Mouse (Mus musculus) adrenal gland (tissue): Measurements from ENCODE around the gene Ccdc71l.

Experiments
- intact Hi-C: fragments of 180-260 bp; cut with DNase I; formaldehyde crosslinking; loops from one replicate; pipeline ENCODE4 v1.15.1; 2025
- long read RNA-seq, 2 experiments: library from polyadenylated mRNA; unstranded; transcript quantifications; one replicate each; pipeline ENCODE4 v2.0.0; 2020; ENCODE audit warnings: borderline replicate concordance in 1 of 2; ENCODE audit not compliant: insufficient replicate concordance in 1 of 2

The Ccdc71l gene
- long read RNA-seq, experiment 1, full-length matches to known transcripts = 3 of 3 reads
- long read RNA-seq, experiment 1, partial matches to known transcripts = 0 of 3 reads
- long read RNA-seq, experiment 1, other reads (novel, unspliced or antisense) = 0 of 3 reads
- long read RNA-seq, experiment 2, full-length matches to known transcripts = 9 of 9 reads
- long read RNA-seq, experiment 2, partial matches to known transcripts = 0 of 9 reads
- long read RNA-seq, experiment 2, other reads (novel, unspliced or antisense) = 0 of 9 reads

DNA sequence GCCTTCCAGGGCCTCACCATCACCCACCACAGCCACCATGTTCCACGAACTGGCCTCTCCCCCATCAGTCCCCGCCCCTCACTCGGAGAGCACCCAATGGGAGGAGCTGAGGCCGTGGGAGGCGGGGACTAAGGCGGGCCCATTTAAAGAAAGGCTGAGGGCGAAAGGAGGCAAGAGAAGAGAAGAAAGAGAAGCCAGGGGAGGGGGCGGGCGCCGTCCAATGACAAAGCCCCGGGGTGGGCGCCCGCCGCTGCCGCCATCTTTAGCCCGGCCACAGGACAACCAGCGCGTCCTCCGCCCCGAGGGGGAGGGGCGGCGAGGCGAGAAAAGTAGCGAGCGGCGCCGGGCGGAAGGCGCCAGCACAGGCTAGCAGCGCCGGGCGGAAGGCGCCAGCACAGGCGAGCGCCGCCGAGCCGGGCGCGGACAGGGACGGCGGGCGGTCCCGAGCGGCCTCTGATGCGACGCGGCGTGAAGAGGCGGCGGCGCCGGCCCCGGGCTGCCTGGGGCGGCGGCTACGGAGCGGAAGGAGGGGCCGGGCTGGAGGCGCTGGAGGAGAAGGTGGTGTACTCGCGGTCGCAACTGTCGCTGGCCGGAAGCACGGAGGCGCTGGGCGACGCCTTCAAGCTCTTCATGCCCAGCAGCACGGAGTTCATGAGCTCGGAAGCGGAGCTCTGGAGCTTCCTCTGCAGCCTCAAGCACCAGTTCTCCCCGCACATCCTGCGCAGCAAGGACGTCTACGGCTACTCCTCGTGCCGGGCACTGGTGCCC, at the start of gene Ccdc71l:
Gene Ccdc71l (plus strand): TSS at position 177 of the 768 bp plus-strand sequence.
- intact Hi-C loops = loop anchor here (2.0 to 5.0 kb wide), 2 partner anchors 88 to 104 kb away; no protein-coding TSS in a partner anchor

DNA sequence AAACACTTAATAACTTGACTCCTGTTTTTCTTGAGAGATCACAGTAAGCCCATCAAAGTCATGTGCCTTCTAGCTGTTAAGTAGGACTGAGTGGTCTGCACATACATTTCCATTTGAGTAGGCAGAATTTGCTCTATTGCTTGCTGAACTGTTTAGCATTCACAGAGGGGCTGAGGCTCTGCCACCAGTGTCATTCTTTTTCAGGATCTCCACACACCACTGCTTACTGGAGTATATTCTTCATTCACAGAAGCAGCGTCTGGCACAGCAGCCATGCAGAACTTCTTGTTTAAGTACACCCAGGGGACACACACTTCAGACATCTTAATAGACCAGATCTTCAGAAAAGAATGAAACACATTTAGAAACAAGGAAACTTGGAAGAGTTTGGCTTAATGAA, 39.4 kb upstream of the Ccdc71l start:
- intact Hi-C loops = no loop called here

DNA sequence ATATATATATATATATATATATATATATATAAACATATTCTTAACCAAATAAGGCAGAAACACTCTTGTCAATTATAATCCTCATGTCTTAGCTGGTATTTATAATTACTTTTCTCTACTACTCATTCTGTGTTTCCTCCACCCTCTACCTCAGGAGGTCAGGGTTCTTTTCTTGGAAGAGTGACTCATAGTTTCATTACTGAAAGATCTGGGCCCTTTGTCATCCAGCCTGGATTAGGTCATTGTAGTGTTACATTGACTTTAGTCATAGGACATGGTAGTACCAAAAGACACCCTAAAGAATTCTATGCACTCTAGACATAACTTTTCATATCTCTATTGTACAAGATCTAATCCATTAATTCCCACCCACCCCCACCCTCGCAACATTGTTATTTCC, 35.0 kb upstream of the Ccdc71l start:
- intact Hi-C loops = no loop called here

DNA sequence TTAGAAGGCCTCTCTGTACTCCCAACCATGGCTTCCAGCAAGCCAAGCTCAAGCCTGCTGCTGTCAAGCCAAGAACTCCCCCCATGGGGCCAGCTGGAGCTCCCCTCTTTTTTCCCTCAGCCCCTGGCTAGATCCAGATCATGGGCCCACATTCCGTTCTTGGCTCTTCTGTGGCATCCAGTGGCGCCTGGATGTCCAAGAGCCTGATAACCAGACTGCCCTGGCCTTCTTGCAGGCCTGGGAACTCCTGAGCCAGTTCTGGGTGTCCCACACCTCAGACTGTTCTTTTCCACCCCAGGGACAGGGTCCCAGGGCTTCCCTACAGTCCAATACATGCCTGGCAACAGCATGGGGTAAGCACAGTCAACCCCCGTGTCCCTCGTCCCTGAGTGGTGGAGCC, 32.4 kb upstream of the Ccdc71l start:
- intact Hi-C loops = no loop called here

DNA sequence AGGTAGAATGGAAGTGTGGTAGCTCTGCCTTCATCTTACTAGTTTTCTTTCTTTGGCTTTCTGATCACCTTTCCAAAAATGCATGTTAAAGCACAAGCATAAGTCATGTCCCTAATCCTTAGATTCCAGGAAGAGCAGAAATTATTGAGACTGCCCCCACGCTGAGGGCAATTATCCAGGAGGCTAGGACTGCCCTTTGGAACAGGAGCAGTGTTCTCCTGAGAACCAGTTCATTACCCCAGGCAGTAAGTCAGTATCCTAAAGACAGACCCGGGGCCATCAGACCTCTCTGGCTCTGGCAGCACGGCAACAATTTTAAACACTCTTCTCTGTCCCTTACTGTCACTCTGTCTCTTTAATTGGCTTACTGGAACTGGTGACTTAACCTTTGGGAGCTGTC, 30.0 kb upstream of the Ccdc71l start:
- intact Hi-C loops = no loop called here

DNA sequence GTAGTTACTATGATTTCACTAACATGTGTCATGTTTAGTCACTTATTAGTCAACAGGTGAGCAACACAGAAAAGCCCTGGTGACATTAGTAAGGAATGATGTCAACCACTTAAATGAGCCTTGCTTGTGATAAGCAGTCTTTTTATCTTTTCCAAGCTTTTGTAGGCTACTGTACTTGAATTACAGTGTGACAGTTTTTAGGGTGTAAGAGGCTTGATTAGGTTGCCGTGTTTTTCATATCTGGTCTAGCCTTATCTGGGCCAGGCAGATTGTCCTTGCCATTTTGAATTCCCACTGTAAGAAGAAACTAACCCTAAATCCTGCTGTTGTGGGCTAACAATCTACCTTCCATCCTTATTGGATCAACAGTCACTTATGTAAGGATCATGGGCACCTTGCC, 26.6 kb upstream of the Ccdc71l start:
- intact Hi-C loops = no loop called here

DNA sequence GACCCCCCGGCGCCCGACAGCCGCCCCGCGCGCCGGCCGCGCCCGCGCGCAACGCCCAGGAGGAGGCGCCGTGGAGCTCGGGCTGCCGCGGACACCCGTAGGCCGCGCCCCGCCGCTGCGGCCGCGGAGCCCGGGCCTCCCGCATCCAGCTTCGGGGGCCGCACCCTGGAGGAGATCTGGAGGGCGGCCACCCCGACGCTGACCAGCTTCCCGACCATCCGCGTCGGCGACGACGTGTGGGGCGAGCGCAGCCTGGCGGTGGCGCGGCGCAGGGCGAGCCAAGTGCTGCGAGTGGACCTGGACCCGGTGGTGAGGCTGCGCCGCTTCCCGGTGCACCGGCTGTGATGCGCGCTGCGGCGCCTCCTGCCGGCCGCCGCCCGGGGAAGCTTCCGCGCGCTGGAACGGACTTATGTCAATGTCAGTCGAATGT, 807 bp downstream of the Ccdc71l start:
- intact Hi-C loops = loop anchor here (2.0 to 5.0 kb wide), 2 partner anchors 89 to 103 kb away; no protein-coding TSS in a partner anchor

DNA sequence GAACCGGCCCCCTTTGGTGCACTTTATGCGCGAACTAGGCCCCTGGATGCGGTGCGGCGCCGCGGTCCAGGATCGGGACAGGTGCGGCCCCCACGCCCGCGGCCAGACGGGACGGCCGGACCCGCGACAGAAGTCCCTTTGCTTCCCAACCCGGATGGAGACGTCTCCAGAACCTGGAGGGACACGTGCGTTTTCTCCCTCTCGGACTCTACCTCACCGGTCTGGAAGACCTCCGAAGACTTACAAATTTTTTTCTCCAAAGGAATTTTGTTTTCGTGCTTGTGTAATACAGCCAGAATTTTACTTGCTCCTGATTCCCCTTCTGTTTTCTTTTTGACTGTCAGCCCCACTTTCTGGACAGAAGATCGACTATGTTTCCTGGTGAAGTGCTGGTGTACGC, 1.2 kb downstream of the Ccdc71l start:
- intact Hi-C loops = loop anchor here (2.0 to 10.0 kb wide), 3 partner anchors 89 to 235 kb away; no protein-coding TSS in a partner anchor

DNA sequence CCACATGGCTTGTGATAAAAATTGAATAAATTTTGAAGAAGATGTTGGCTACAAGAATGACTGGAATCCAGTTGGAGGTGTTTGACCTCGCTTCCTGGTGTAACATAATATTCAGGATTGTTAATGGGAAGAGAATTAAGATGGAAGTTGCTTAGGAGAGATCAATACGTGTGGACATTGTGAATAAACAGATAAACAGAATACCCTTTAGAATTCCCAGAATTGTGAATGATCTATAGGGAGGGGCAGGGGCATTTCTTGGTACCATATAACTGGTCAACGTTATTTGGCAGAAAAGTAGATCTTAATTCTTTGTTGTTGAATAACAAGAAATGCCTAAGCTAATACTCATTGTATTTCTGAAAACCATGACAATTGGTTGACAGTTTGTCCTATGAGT, 2.0 kb downstream of the Ccdc71l start:
- intact Hi-C loops = loop anchor here (10.0 kb wide), 1 partner anchor 234 kb away; no protein-coding TSS in a partner anchor

DNA sequence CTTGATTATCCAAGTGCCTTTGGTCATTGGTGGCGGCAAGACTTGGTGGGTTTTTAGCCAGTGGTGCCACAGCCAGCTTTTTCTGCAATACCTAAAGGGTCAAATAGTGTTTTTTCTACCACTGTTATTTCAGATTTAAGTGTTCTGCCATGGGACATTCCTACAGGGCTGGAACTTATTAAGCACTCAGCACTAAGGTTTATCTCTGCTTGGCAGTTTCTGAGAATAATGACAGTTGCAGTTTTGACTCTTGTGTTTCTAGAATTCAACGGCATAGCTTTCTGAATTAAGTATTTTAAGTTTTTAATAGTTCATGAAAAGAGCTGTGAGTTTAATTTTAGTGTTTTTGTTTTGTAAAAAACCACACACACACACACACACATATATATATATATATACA, 2.5 kb downstream of the Ccdc71l start:
- intact Hi-C loops = loop anchor here (10.0 kb wide), 1 partner anchor 234 kb away; no protein-coding TSS in a partner anchor

DNA sequence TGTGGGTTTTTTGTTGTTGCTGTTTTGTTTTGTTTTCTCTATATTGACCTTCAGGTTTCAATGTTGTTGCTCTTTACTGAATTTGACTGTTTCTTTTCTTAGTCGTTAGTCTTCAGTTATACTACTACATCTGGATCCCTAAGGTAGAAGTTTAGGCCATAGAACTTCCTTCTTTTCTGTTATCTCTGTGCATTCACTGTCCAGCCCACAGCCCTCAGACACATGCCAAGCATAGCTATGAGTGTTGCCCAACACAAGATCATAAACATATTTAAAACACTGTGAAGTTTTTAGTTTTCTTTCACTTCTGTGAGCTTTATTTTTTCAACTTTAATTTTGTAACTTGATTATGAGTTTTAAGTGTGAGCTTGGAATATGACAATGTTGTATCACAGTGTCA, 41.0 kb downstream of the Ccdc71l start:
- intact Hi-C loops = no loop called here

DNA sequence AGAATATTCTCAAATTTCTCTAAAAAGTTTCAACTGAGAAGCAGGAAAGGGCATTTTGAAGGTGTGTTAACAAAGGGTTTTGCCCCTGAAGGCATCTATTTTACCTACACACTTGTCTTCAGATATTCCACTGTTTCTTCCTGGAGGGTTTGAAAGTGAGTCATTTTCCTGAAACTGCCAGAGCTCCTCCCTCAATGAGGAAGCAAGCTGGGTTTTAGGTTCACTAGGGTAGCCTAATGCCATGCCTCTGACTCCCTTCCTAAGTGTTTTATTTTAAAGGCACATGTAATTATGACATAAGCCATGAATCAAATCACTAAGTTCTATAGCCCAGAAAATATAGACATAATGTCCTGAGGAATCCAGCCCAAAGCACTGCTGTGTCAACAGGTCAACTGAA, 49.3 kb downstream of the Ccdc71l start:
- intact Hi-C loops = no loop called here

DNA sequence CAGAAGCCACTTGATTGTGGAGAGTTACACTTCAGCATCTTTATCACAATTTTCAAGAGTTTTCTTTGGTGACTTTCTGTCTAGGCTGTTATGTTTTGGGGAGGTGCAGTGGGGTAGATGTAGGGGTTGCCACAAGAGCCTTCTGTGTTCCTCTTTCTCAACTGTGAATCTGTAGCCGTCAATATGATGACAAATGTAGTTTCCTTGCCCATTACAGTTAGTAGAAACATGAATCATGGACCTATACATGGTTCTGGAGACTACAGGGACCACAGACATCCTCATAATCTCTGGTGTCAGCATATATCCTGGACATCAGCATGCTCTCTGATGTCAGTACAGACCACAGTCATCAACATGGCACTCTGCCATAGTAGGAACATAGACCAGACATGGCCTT, 52.5 kb downstream of the Ccdc71l start:
- intact Hi-C loops = no loop called here
